In the genomic region with DNA sequence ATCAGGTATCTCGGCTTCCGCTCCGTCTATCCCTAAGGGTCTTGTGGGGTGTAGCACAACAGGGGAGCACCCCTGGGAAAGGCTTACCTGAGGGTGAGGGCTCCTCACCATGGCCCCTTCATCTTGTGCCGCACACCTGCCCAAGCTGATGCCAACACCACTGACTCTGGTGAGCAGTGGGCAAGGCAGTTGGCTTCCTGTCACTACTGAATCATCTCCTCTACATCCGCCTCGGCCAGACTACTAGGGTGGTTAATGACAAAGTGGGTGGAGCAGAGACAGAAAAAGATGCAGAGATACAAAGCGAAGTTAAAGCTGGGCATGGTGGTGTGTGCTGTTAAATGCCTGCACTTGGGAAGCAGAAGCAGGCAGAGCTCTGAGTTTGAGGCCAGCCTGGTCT, we compare ENCODE assay signal across 11 mouse cellular contexts. TPM values are rescaled to one million over a fixed set of nuclear protein-coding genes. Genes with fewer than 3 reads are reported as not detected.
DNase-seq lines count a peak whose midpoint lies in the region; ATAC-seq and TF ChIP-seq lines count a peak whose summit lies in the region.
"Had no signal": no experiment of that assay in that cellular context is flagged by ENCODE, and none has a peak within 500 bp of the region (broad histone marks: within the 10 kb centered on the region; RNA-seq: fewer than 3 reads in every experiment).

Gene Lat2 (minus strand): TSS at position 224 of the 400 bp plus-strand sequence.

- peak within 1 kb of the TSS; percentile 52 for H3K4me3 ChIP-seq in bone marrow macrophage, adult 2 months (ENCODE audit: insufficient read depth, low read length)
- H3K4me3 ChIP-seq: hindbrain, embryonic 15.5 days had no signal

- peak; percentile 65 for DNase-seq in layer of hippocampus, adult 9-11 months
- no peak for DNase-seq in layer of hippocampus, adult 8-10 months (ENCODE audit: low spot score in 2 of 2)
- DNase-seq in B cell, adult 2 months, result peak; percentile 61
- DNase-seq in adrenal gland, postnatal 10 days, result no peak
- DNase-seq in thymus, adult 18-20 months, result no peak
- no peak for DNase-seq in left cerebral cortex, adult 9 months (ENCODE audit: low spot score in 2 of 2)
- DNase-seq: cerebellum, postnatal 10 days; lung, adult 18-20 months had no signal

- no peak for TF ChIP-seq CTCF in bone marrow macrophage, adult 2 months (IDR thresholded peaks at IDR 0.05; ENCODE audit: low read depth, low read length)

- H3K27ac ChIP-seq in bone marrow macrophage, adult 2 months (ENCODE audit: insufficient read depth, low read depth, low read length), result peak within 1 kb of the TSS; percentile 92
- H3K27ac ChIP-seq: hindbrain, embryonic 15.5 days had no signal

- H3K4me1 ChIP-seq in bone marrow macrophage, adult 2 months (ENCODE audit: control insufficient read depth, insufficient read depth, low read length), result peaks cover 46% of the 10 kb centered on the region

- peak; percentile 46 for ATAC-seq in megakaryocyte-erythroid progenitor cell, adult 5-6 weeks (replicated peaks; ENCODE audit: low FRiP score, low TSS enrichment, poor library complexity, severe bottlenecking)

- TF ChIP-seq POLR2A in bone marrow macrophage, adult 2 months (IDR thresholded peaks at IDR 0.05; ENCODE audit: borderline replicate concordance, low read depth, low read length), result 0 out of 2 replicates have a peak, but pooled peaks have one; percentile 42

RNA-seq across cellular contexts. Expression of gene Lat2, which starts in this region (rescaled TPM):
- total RNA-seq in layer of hippocampus, adult 8-10 months (2022), result 10 to 100 TPM in 2 of 4 experiments, 1 to 10 TPM in 2; 3.2 to 20.7 (median 11.6) TPM
- 202 and 213 TPM in 2 replicates for polyA plus RNA-seq in bone marrow macrophage, adult 2 months (2012; ENCODE audit: insufficient read depth, insufficient read length, missing spikeins)
- 8.5 and 9.8 TPM in 2 replicates for total RNA-seq in megakaryocyte-erythroid progenitor cell, adult 5-6 weeks (2014; fragmentation: Nextera tagmentation)
- 7.2 and 14.6 TPM in 2 replicates for total RNA-seq in megakaryocyte-erythroid progenitor cell, adult 5-6 weeks (2017)
- total RNA-seq in adrenal gland, postnatal 10 days (2021), result 1 to 10 TPM; 3.8 to 4.3 TPM

Comparison
In these comparisons a context has a peak if more than half of its experiments do, and no peak if none do; other contexts are left out.
1. DNase-seq: peak in layer of hippocampus, adult 9-11 months (single experiment) and B cell, adult 2 months (2 of 2); none in layer of hippocampus, adult 8-10 months (0 of 2), adrenal gland, postnatal 10 days (single experiment), thymus, adult 18-20 months (0 of 2) and left cerebral cortex, adult 9 months (0 of 2).